Mouse (Mus musculus): ENCODE measurements around the gene Rnf121.
"Not testable (repeated sequence)": the region's sequence is repeated elsewhere in the genome, so short reads cannot be mapped to it uniquely, and the experiment has no call there.

The Rnf121 gene

DNA sequence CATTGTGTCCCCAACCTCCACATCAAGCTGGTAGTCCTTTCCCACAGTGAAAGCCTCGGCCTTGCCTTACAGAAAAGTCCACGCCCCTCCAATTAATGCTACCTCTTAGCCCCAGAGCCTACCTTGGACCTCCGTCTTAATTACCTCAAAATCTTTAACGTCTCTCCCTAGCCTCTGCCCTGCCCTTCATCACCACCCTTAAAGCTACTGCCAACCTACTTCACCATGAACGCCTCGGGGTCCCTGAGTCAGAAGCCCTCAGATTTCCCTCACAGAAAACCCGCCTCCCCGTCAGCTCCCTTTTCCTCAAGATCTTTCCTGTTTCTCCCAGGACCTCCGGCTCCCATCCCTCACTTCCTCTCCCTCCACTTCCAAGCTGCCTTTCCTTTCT lies 619 bp downstream of the Rnf121 start:
- no peak for DNase-seq (ENCODE audit: low spot score)

DNA sequence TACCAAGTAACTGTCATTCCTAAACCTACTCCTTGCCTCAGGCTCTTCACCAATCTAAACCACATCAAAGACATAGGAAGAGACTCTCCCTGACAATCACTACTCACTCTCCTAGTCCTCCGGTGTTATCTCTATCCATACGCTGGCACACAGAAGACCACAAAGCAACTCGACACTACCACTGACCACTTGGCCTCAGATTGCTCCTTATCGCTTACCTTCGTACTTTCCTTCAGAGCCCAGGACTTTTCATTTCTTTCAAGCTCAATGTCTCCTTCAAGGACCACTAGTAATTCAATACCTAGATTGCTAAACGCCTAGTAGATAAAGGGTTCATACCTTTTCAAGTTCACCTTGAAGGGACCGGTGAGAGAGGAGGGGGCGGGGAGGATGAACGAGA lies 1.4 kb downstream of the Rnf121 start:
- no peak for DNase-seq (ENCODE audit: low spot score)

DNA sequence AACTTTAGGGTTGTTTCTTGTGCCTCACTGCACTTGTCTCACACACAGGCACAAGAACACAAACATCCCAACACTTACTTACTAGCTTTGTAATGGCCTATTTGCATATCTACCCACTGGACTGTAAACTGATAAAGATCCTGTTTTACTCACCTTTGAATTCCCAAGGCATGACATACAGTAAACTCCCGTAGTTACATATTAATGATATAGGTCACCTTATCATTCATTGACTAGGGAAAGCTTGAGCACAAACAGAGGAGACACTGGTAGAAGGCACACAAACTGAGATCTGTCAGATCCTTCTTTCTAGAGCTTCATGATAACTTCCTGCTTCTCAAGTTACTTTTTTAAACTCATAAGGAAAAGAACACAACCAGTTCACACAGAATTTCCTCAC lies 3.1 kb downstream of the Rnf121 start:
- DNase-seq (ENCODE audit: low spot score), result no peak

DNA sequence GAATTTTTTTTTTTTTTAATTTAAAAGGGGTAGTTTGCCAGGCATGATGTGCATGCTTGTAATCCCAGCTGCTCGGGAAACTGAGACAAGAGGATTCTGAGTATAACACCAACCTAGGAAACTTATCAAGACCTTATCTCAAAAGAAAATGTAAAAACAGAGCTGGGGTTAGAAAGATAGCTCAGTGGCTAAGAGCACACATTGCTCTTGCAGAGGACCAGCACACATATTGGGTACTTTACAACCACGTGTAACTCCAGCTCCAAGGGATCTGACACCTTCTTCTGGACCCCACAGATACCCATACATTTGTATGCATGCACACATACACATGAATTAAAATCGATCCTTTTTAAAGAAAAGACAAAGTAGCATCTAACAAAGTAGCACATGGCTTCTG lies 3.9 kb downstream of the Rnf121 start:
- DNase-seq (ENCODE audit: low spot score), result no peak

- not testable (repeated sequence) for DNase-seq (ENCODE audit: low spot score)
Observed at GRCm38 (mm10) chr7:102048524-102048923, 16.7 kb downstream of the Rnf121 start.

DNA sequence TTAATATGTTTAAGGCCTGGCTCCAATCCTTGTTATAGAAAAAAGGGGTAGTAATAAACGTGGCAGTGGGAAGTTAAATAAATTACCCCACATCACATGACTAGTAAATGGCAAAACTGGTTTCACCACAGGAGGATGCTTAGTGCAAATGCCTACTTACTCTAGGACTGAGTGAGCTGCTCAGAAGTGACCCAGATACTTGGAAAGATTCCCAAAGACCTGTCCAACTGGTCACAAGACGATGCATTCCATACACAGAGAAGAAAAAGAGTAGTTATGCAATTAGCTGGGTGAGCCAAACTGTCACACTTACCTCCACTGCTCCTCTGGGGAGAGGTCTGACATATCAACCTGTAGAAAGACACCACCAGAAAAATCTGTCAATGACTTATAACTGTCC lies 23.0 kb downstream of the Rnf121 start:
- no peak for DNase-seq (ENCODE audit: low spot score)

DNA sequence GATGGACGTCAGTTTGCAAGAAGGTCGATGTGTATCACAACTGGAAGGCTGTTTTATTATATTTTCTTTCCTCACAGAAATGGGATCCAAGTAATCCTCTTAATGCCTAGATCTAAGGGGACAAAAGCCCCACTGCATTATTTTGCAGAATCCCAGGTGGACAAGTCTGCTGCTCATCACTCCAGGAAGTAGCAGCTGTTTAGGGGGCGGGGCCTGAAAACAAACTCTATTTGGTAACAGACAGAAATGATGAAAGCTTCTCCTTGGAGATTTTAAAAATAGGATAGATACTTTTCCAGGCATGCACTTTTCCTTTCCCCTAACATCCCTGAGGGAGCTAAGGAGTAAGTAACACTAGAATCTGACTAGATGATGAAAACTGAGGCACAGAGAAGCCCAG lies 28.0 kb downstream of the Rnf121 start:
- DNase-seq (ENCODE audit: low spot score), result no peak

GRCm38 (mm10) chr7:102035534-102035933 lies 29.7 kb downstream of the Rnf121 start:
- no peak for DNase-seq (ENCODE audit: low spot score)

DNA sequence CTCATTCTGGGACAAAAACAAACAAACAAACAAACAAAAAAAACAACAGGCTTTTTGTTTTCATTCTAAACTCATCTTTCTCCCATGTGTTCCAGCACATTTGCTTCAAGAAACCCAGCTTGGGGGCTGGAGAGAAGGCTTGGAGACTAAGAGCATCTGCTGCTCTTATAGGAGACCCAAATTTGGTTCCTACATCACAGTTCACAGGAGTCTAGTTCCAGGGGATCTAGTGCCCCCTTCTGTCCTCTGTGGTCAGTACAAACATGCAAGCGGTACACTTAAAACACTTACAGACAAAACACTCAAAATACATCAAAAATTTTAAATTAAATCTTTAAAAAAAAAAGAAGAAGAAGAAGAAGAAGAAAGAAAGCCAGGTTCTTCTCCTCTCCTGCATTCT lies 30.4 kb downstream of the Rnf121 start:
- no peak for DNase-seq (ENCODE audit: low spot score)

- no peak for DNase-seq (ENCODE audit: low spot score)
Observed at GRCm38 (mm10) chr7:102025187-102026119, 39.8 kb downstream of the Rnf121 start.

DNA sequence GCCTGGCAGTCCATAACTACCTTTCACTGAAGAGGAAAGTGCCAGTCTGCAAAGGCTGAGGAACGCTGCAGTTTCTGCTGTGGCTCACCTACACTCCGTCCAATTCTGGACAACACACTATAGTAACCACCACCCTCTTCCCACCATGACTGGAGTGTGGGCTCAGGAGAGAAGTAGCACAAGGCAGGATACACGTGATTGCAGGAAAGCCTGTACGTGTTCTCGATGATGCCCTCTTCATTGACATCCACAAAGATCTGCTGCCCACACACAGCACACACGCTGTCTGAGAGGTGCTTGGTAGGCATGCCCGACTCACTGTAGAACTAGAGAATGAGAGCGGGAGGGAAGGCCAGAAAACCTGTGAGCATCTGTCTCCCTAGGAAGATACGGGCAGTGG lies 41.4 kb downstream of the Rnf121 start:
- no peak for DNase-seq (ENCODE audit: low spot score)

DNA sequence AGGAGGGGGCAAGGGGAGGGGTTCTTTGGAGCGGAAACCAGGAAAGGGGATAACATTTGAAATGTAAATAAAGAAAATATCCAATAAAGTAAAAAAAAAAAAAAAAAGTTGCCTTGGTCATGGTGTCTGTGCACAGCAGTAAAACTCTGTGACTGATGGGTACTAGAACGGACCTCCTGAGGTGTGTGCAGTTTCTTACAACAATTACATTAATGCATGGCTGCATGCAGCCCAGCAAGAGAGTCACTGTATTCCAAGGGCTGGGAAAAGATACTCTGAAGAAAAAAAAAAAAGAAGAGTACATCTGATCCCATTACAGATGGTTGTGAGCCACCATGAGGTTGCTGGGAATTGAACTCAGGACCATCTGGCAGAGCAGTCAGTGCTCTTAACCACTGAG lies 44.3 kb downstream of the Rnf121 start:
- DNase-seq (ENCODE audit: low spot score), result not testable (repeated sequence)

- DNase-seq (ENCODE audit: low spot score), result no peak
Observed at GRCm38 (mm10) chr7:102019362-102019761, 45.9 kb downstream of the Rnf121 start.

GRCm38 (mm10) chr7:102018590-102018989 lies 46.7 kb downstream of the Rnf121 start, which contains the start of gene Il18bp:
Gene Il18bp, minus strand, starts transcription at chr7:102018690.
- no peak for DNase-seq (ENCODE audit: low spot score)

DNA sequence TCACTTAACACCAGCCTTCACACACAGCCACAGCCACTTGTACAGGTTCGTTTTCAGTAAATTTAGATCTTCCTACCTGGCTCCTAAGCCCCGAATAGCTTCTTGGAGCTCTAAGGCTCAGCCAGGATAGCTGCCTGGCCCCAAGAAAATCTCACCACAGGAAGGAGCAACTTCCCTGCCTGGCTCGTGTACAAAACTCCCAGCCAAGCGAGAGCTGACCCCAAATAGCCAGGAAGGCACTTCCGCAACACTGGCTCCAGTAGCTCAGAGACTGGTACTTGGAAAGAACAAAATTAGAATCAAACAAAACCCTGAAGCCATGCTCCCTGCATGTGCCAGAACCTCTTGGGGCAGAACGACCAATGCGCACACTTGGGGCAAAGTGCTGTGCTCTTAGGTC lies 47.2 kb downstream of the Rnf121 start:
- DNase-seq (ENCODE audit: low spot score), result no peak

- no peak for DNase-seq (ENCODE audit: low spot score)
Observed at GRCm38 (mm10) chr7:102017452-102017851, 47.8 kb downstream of the Rnf121 start.

GRCm38 (mm10) chr7:102016936-102017335 lies 48.3 kb downstream of the Rnf121 start:
- DNase-seq (ENCODE audit: low spot score), result no peak

DNA sequence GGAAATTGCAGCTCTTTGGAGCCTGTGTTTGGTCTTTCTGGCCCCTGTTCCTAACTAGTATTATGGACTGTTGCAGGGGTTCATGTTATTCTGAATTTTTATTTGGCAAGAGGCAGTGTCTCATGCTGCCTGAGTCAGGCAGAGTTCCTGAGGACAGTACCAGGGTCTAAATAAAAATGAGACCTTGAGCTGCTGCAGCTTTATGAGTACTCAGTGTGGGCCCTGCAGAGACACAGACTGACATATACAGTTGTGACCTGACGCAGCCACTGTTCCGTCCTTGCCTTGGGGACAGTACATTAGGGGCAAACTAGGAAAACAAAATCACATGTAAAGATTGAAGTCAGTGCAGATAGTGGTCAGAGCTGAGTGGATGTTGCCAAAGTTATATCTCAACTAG lies 50.3 kb downstream of the Rnf121 start:
- no peak for DNase-seq (ENCODE audit: low spot score)

- no peak for DNase-seq (ENCODE audit: low spot score)
Observed at GRCm38 (mm10) chr7:102013416-102013815, 51.9 kb downstream of the Rnf121 start.

DNA sequence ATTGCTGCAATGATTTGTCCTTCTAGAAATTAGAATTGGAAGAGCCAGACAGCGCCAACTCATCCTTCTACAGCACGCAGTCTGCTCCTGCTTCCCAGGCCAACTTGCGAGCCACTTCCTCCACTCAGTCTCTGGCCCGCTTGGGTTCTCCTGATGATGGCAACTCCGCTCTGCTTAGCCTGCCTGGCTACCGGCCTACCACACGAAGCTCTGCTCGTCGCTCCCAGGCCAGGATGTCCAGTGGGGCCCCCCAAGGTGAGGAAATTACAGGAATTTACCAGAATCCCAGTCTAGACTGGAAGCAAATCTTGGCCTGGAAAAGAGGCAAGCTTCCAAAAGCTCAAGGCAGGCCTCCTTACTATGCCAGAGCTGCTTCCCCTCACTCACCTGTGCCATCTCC lies 53.4 kb downstream of the Rnf121 start:
- no peak for DNase-seq (ENCODE audit: low spot score)

DNA sequence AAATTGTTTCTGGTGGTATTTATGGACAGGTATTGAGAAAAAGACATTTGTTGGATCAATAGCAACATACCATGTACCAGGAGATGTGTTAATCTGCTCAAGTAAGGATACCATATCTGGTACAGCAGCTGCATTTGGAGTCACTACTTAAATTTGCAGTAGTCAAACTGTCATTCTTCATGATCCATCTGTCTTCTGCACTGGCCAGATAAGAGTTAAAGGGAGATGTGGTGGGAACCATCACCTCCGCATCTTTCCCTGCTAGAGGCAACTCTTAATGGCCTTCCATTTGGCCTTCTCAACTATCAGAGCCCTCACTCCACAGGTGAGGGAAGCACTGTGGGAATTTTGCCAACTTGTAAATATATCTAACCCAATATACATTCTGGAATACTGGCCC lies 58.7 kb downstream of the Rnf121 start:
- no peak for DNase-seq (ENCODE audit: low spot score)

GRCm38 (mm10) chr7:102000921-102001630 lies 64.2 kb downstream of the Rnf121 start:
- DNase-seq (ENCODE audit: low spot score), result peak; percentile 49

GRCm38 (mm10) chr7:102000296-102000695 lies 65.0 kb downstream of the Rnf121 start:
- DNase-seq (ENCODE audit: low spot score), result no peak
